Mouse (Mus musculus): Measurements from ENCODE around the gene Ap4b1.

DNA sequence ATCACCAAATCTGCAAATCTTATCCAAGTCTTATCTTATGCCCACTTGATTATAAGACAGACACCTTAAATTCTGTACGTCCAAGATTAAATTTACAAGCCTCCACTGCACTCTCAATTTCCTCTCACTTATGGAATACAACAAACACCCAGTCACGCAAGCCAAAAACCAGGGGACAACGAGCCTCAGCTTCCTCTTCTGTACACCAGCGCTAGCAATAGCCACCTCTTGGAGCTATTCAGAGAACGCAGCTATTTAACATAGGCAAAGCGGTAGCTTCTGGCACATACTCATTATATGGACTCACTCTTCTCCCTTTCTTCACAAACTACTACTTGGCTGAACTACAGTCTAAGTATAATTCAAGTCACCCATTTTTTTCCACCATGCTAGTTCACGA is 30.1 kb upstream of the Ap4b1 start:
- TF ChIP-seq CTCF (IDR thresholded peaks at IDR 0.05; ENCODE audit: low read depth), result no peak
- TF ChIP-seq EP300 (IDR thresholded peaks at IDR 0.05; ENCODE audit: low read depth), result no peak

All from liver, embryonic 14.5 days (tissue).